In genomic region chr3:105403410-105404076, GRCm38 (mm10) we compare ENCODE assay signal across 9 mouse cellular contexts. TPM values are rescaled to one million over a fixed set of nuclear protein-coding genes. Genes with fewer than 3 reads are reported as not detected.
DNase-seq lines count a peak whose midpoint lies in the region; ATAC-seq and TF ChIP-seq lines count a peak whose summit lies in the region.
"Had no signal": no experiment of that assay in that cellular context is flagged by ENCODE, and none has a peak within 500 bp of the region (broad histone marks: within the 10 kb centered on the region; RNA-seq: fewer than 3 reads in every experiment).

No protein-coding gene starts in this region.

- H3K9me3 ChIP-seq in heart, embryonic 11.5 days (replicated peaks; ENCODE audit: control insufficient read depth, low read length): no peaks in the 10 kb centered on the region
- H3K9me3 ChIP-seq in forebrain, postnatal 0 days (ENCODE audit: low read length): no peaks in the 10 kb centered on the region
- H3K9me3 ChIP-seq in midbrain, embryonic 13.5 days: no peaks in the 10 kb centered on the region
- H3K9me3 ChIP-seq: megakaryocyte, embryonic 14.5 days had no signal

- H3K4me2 ChIP-seq in heart, embryonic 11.5 days: no peak overlapping the region
- H3K4me2 ChIP-seq in forebrain, postnatal 0 days (ENCODE audit: low read depth): no peak overlapping the region
- H3K4me2 ChIP-seq in midbrain, embryonic 13.5 days (replicated peaks): no peak overlapping the region

- H3K27me3 ChIP-seq in heart, embryonic 11.5 days (ENCODE audit: control insufficient read depth, insufficient read depth, low read length): no peaks in the 10 kb centered on the region
- no peaks in the 10 kb centered on the region for H3K27me3 ChIP-seq in forebrain, postnatal 0 days (ENCODE audit: insufficient read depth, low read length)
- no peaks in the 10 kb centered on the region for H3K27me3 ChIP-seq in midbrain, embryonic 13.5 days

- H3K9ac ChIP-seq in heart, embryonic 11.5 days (ENCODE audit: low read depth, low read length): no peak overlapping the region
- H3K9ac ChIP-seq in forebrain, postnatal 0 days: no peak overlapping the region
- H3K9ac ChIP-seq in midbrain, embryonic 13.5 days (replicated peaks): no peak overlapping the region

- TF ChIP-seq CTCF in forebrain, postnatal 0 days (IDR thresholded peaks at IDR 0.05; ENCODE audit: low read depth): peak; percentile 53; the same call in 1 of the 2 replicates

- no peaks in the 10 kb centered on the region for H3K36me3 ChIP-seq in heart, embryonic 11.5 days (ENCODE audit: control insufficient read depth, insufficient read depth, low read length)
- no peaks in the 10 kb centered on the region for H3K36me3 ChIP-seq in forebrain, postnatal 0 days (ENCODE audit: insufficient read depth)
- no peaks in the 10 kb centered on the region for H3K36me3 ChIP-seq in midbrain, embryonic 13.5 days

- DNase-seq in heart, postnatal 10 days: no peak
- peak; percentile 73 for DNase-seq in NIH3T3 (ENCODE audit: low read depth)
- peak; percentile 21 for DNase-seq in forebrain, postnatal 0 days
- DNase-seq in cerebellum, postnatal 25 days: no peak
- DNase-seq in left cerebral cortex, adult 8-10 months (ENCODE audit: low spot score in 2 of 2): no peak

- intact Hi-C loops in heart, postnatal 10 days (cut with DNase I): no loop called here

- peak overlapping the region; percentile 54; the same call in 1 of the 2 replicates for H3K27ac ChIP-seq in heart, embryonic 11.5 days (ENCODE audit: low read depth, low read length)
- H3K27ac ChIP-seq in forebrain, postnatal 0 days (ENCODE audit: low read depth, low read length): no peak overlapping the region
- H3K27ac ChIP-seq in midbrain, embryonic 13.5 days: no peak overlapping the region

- H3K4me3 ChIP-seq in heart, embryonic 11.5 days (ENCODE audit: low read depth, low read length): no peak overlapping the region
- no peak overlapping the region for H3K4me3 ChIP-seq in forebrain, postnatal 0 days (ENCODE audit: low read depth, low read length)
- H3K4me3 ChIP-seq in midbrain, embryonic 13.5 days (replicated peaks): no peak overlapping the region

- WGBS in heart, embryonic 11.5 days (ENCODE audit: insufficient replicate concordance): 67% methylated on average over 5 of the region's 5 CpGs
- 18% methylated on average over 5 of the region's 5 CpGs for WGBS in forebrain, postnatal 0 days
- WGBS in midbrain, embryonic 13.5 days: 51% methylated on average over 5 of the region's 5 CpGs

- ATAC-seq in heart, embryonic 11.5 days (replicated peaks; ENCODE audit: insufficient number of reproducible peaks, low FRiP score, low TSS enrichment): 0 out of 2 replicates have a peak, but pooled peaks have one; percentile 5
- ATAC-seq in forebrain, postnatal 0 days: peak; percentile 37; the same call in 1 of the 2 replicates
- ATAC-seq in midbrain, embryonic 13.5 days: peak; percentile 73
- no peak for ATAC-seq in megakaryocyte, adult 5-6 weeks (ENCODE audit: poor library complexity, severe bottlenecking)

- H3K4me1 ChIP-seq in heart, embryonic 11.5 days (ENCODE audit: control insufficient read depth, insufficient read depth, low read length): peaks cover 13% of the 10 kb centered on the region
- H3K4me1 ChIP-seq in forebrain, postnatal 0 days (ENCODE audit: insufficient read depth): no peaks in the 10 kb centered on the region
- H3K4me1 ChIP-seq in midbrain, embryonic 13.5 days (replicated peaks): peaks cover 29% of the 10 kb centered on the region

RNA-seq across cellular contexts. Expression of gene Kcnd3, which starts 48.6 kb away (rescaled TPM):
- polyA plus RNA-seq in heart, embryonic 11.5 days (2014; fragmentation: Nextera tagmentation; extraction: Ambion mirVana): 0.54 and 0.56 TPM in 2 replicates
- 1 to 10 TPM; 1.7 to 2.2 TPM for total RNA-seq in heart, postnatal 10 days (2021)
- 34.8 and 48.9 TPM in 2 replicates for total RNA-seq in forebrain, postnatal 0 days (2014; rRNA removed)
- 4.4 and 7.5 TPM in 2 replicates for polyA plus RNA-seq in forebrain, postnatal 0 days (2015; fragmentation: Nextera tagmentation; extraction: Ambion mirVana)
- 8.1 and 10.2 TPM in 2 replicates for polyA plus RNA-seq in midbrain, embryonic 13.5 days (2015; fragmentation: Nextera tagmentation; extraction: Ambion mirVana)
- 10 to 100 TPM; 48.0 to 56.8 (median 51.2) TPM for total RNA-seq in left cerebral cortex, adult 8-10 months (2022)
- not detected in 2 replicates for total RNA-seq in megakaryocyte, adult 5-6 weeks (2015)
- not detected in 2 replicates for total RNA-seq in megakaryocyte, adult 5-6 weeks (2017)

Comparison
In these comparisons a context has a peak if more than half of its experiments do, and no peak if none do; other contexts are left out.
1. DNase-seq: peak in NIH3T3 (single experiment) and forebrain, postnatal 0 days (single experiment); none in heart, postnatal 10 days (0 of 2), cerebellum, postnatal 25 days (0 of 2) and left cerebral cortex, adult 8-10 months (0 of 2).
2. RNA of gene Kcnd3, which starts 48.6 kb away (total RNA-seq): 48.0 to 56.8 TPM in left cerebral cortex, adult 8-10 months and 34.8 to 48.9 TPM in forebrain, postnatal 0 days; 1.7 to 2.2 TPM in heart, postnatal 10 days and not detected in megakaryocyte, adult 5-6 weeks; every median in the first group is over 10 times any median in the second.